Mouse (Mus musculus) bone marrow macrophage, adult 2 months (primary cell): ENCODE data around the gene Ascc2.

Source experiments
- CTCF ChIP-seq: IDR thresholded peaks from 2 replicates; pipeline ENCODE4 v1.5.1; 2012; ENCODE audit warnings: low read depth, mild to moderate bottlenecking, low read length, moderate library complexity
- POLR2A ChIP-seq: IDR thresholded peaks from 2 replicates; pipeline ENCODE4 v1.6.1; 2012; ENCODE audit warnings: mild to moderate bottlenecking, low read depth, low read length, borderline replicate concordance

DNA sequence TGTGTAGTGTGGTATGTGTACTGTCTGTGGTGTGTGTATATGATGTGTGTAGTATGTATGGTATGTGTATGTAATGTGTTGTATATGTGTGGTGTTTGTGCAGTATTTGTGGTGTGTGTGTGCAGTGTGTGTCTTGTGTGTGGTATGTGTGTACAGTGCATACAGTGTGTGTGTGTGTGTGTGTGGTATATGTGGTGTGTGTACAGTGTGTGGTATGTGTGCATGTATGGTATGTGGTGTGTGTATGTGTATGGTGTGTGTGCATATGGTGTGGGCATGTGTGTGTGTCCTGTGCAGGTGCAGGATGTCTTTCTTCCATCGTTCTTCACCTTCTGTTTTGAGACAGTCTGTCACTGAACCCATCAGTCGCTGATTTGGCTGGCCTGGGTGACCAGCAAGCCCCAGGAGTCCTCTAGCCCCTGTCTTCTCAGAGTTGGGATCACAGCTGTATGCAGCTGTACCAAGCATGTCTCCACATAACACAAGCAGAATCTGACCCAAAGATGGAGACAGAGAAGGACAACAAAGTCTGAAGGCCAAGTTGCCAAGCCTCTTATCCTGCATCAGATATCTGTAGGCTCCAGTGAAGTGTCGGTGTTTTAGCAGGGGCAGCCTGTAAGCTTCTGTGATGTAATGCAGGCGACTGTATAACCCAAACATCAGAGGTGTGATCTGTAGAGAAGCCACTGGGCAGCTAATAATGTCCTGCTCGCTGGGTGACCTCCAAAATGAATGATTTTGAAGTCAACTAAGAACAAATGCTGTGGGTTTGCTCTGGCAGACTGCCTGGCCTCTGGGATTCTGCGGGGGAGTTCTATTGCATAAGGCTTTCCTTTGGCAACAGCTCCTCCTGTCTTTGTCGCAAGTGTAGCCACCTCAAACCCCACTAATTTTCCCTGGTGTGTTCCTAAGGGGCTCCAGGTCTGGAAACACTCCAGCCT is 59.8 kb downstream of the Ascc2 start:
- TF ChIP-seq POLR2A (no peak), CTCF (0 out of 2 replicates have a peak, but pooled peaks have one; percentile 23)
